Mouse (Mus musculus) lung, embryonic 14.5 days (tissue): ENCODE data around the gene Vmn2r68. TPM values are rescaled to one million over a fixed set of nuclear protein-coding genes. Genes with fewer than 3 reads are reported as not detected.

Experiments used
- ATAC-seq: fragments of 200-750 bp; cut with Nextera tagmentation; 2 replicates; pipeline ENCODE4 v1.8.0; 2017; ENCODE audit warnings: mild to moderate bottlenecking, moderate TSS enrichment, moderate library complexity; ENCODE audit not compliant: insufficient read depth
- DNase-seq: peaks from one replicate; pipeline ENCODE4 v3.0.0-alpha.2; 2015
- H3K27ac ChIP-seq: fragments of 300-500 bp; sonication (generic); 2 replicates; pipeline ENCODE4 v1.5.1; 2014; ENCODE audit warnings: low read depth, mild to moderate bottlenecking, moderate library complexity
- H3K27me3 ChIP-seq: fragments of 300-500 bp; sonication (generic); 2 replicates; pipeline ENCODE4 v1.6.1; 2014; ENCODE audit warnings: low read length, control low read depth; ENCODE audit not compliant: insufficient read depth
- H3K36me3 ChIP-seq: fragments of 300-500 bp; sonication (generic); 2 replicates; pipeline ENCODE4 v1.6.1; 2014; ENCODE audit warnings: control low read depth; ENCODE audit not compliant: insufficient read depth
- H3K4me1 ChIP-seq: fragments of 300-500 bp; sonication (generic); 2 replicates; pipeline ENCODE4 v1.6.1; 2014; ENCODE audit warnings: antibody characterized with exemption, control low read depth; ENCODE audit not compliant: insufficient read depth
- H3K4me2 ChIP-seq: fragments of 300-500 bp; sonication (generic); 2 replicates; pipeline ENCODE4 v1.6.1; 2014; ENCODE audit warnings: mild to moderate bottlenecking
- H3K4me3 ChIP-seq: fragments of 300-500 bp; sonication (generic); 2 replicates; pipeline ENCODE4 v1.5.1; 2014; ENCODE audit warnings: low read depth, low read length
- H3K9ac ChIP-seq: fragments of 300-500 bp; sonication (generic); 2 replicates; pipeline ENCODE4 v1.6.1; 2014
- H3K9me3 ChIP-seq: fragments of 300-500 bp; sonication (generic); 2 replicates; pipeline ENCODE4 v1.6.1; 2016; ENCODE audit warnings: low read depth, low read length, control low read depth
- CTCF ChIP-seq: IDR thresholded peaks from 2 replicates; pipeline ENCODE4 v1.5.1; 2016; ENCODE audit warnings: antibody characterized with exemption, low read depth
- polyA plus RNA-seq: library from polyadenylated mRNA; unstranded; fragments of >200 nt; fragmentation: Nextera tagmentation; extraction: Ambion mirVana; gene quantifications from 2 replicates; pipeline ENCODE4 v1.2.1, GENCODE M21; 2014

The Vmn2r68 gene
- not detected in 2 replicates for polyA plus RNA-seq

DNA sequence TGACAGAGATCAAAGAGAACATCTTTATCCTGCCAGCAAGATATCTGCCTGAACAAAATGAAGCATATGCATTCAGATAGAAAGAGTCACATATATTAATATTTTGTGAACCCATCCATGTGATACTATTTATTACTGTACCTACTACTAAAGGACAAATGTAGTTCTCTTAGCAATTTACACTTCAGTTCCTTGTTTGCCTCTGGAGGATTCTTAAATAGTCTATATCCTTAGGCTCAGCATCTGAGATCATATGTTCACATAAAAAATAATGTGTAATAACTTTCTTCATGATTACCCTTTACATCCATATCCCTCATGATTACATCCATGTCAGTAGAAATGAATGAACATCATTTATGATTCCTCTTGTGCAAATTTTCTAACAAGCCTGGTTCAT lies at the start of gene Vmn2r68:
Gene Vmn2r68 (minus strand): TSS at position 101 of the 400 bp plus-strand sequence.
- Histone ChIP-seq H3K27ac (no peak within 1 kb of the TSS), H3K27me3 (no peaks in the 10 kb centered on the region), H3K4me1 (no peaks in the 10 kb centered on the region), H3K9ac (no peak within 1 kb of the TSS), H3K9me3 (no peaks in the 10 kb centered on the region), H3K4me2 (no peak within 1 kb of the TSS), H3K36me3 (no peaks in the 10 kb centered on the region), H3K4me3 (no peak within 1 kb of the TSS)
- no peak for TF ChIP-seq CTCF
- no peak for DNase-seq
- no peak for ATAC-seq

Other genes starting within 250 kb of the Vmn2r68 start
- gene Vmn2r66, start 225.5 kb downstream of the Vmn2r68 start, polyA plus RNA-seq: not detected in 2 replicates
- not detected in 2 replicates for gene Vmn2r67, start 81.8 kb downstream of the Vmn2r68 start, polyA plus RNA-seq
- not detected in 2 replicates for gene Vmn2r69, start 178.1 kb upstream of the Vmn2r68 start, polyA plus RNA-seq